Mouse (Mus musculus) frontal cortex, adult 2 months (tissue): ENCODE measurements around the gene Tlx2. TPM values are rescaled to one million over a fixed set of nuclear protein-coding genes. Genes with fewer than 3 reads are reported as not detected.

ENCODE experiments used
- DNase-seq, 2 experiments: peaks; one replicate each; pipeline ENCODE4 v3.0.0; 2022; ENCODE audit warnings: low spot score in 1 of 2; ENCODE audit errors: extremely low spot score in 1 of 2
- polyA plus RNA-seq: library from polyadenylated mRNA; depleted of rRNA; stranded (reverse); fragments of >200 nt; gene quantifications from 2 replicates; pipeline ENCODE4 v1.2.3, GENCODE M21; 2012

Gene Tlx2
- polyA plus RNA-seq, 1 experiment: not detected

DNA sequence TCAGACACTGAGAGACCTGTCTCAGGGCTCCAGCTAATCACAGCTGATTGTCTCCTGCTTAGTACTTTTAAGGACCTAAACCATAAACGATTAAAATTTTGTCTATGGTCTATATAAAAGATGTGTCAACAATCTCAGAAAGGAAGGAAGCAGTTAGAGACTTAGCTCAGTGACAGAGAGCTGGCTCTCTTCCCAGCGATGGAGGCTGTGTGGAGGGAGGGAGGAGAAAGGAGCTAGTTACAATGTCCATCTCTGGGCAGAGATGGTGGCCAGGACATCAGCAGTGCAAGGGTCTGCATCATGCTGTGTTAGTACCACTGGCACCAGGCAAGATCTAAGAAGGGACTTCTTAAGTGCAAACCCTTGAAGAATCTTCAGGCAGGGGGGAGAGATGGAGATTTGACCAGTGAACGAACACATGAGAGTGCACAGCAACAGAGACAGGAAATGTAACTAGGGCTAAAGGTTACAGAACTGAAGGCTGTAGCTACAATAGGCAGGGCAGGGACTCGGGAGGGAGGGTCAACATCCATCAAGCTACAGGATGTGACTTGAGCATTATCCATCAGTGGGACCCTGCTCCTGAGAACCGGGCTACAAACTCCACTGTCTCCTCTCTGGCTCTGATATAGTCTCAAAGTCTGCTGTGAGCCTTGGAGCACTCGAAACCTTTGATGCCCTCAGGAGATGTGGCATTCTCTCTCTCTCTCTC, 22.5 kb upstream of the Tlx2 start:
- DNase-seq: no peak

DNA sequence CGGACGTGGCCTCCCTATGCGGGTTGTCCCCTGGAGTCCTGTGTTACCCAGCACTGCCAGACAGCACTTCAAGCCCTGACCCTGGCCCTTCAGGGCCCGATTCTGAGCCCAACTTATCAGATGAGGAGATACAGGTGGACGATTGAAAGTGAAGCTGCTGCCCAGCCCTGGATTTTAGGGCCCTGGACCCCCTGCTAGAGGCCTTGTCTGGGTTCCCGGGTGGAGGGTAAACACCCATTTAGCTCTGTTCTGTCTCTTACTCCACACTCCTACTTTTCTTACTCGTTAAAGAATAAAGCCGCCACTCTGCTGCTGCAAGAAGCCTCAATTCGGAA, 17.8 kb upstream of the Tlx2 start:
- no peak for DNase-seq

DNA sequence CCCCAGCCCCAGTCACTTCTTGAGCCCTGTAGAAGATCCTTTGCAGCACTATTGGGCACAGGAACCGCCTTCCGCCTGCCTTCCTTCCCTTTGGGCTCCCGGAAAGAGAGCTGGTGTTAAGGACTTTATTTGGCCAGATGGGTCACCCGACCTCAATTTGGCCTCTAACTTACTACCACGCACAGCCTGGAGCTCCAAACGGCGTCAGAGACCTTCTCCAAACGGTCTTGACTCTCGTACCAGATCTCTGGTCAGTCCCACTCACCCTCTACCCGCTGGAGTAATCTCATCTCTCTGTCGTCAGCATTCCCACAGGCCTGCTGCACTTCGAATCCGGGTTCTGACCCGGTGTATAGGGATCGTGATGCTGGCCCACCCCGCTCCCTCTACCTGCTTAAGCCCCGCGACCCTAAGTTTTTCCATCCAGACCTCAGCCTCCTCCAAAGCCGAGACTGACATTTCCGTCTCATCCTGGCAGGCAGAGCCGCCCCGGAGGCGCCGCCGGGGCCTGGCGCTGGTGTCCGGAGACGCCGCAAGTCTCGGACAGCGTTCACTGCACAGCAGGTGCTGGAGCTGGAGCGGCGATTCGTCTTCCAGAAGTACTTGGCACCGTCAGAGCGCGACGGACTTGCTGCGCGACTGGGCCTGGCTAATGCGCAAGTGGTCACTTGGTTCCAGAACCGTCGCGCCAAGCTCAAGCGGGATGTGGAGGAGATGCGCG, 17.3 kb upstream of the Tlx2 start:
- DNase-seq: no peak

DNA sequence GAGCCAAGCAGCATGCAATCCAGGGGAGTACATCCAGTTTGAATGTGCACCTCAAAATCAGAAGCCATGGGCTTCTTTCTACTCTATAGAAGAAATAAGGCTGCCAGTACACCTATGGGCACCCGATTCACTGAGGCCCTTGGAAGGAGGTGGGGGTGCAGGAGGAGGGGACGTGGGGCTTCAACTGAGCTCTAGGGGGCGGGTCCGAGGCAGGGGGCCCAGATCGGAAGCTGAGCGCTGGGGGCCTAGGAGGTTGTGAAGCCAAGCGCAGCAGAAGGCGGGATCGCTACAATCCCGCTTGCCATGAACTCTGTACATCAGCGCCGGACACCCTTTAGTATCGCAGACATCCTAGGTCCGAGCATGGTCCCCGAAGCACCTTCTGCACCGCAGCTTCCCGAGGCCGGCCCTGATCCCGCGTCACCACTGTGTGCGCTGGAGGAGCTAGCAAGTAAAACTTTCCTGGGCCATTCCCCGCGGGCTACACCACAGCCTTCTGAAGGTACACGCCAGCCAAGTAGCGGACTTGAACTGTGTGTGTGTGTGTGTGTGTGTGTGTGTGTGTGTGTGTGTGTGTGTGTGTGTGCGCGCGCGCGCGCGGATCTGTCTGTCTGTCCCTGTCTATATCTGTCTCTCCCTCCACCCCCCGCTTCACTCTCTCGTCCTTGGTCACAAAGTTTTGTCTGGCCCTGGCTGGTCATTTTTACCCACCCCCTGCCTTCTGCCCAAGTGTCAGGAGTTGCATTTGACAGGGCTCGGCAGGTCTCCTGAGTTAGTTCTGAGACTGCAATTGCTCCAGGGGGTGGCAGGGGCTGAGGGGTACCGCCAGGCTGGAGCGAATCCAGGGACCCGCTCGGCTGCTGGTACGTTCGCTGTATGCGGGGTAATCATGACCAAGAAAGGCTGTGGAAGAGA, 16.3 kb upstream of the Tlx2 start, which contains the start of gene Lbx2:
Gene Lbx2 (plus strand): TSS at position 247 of the 915 bp plus-strand sequence.
- no peak for DNase-seq

DNA sequence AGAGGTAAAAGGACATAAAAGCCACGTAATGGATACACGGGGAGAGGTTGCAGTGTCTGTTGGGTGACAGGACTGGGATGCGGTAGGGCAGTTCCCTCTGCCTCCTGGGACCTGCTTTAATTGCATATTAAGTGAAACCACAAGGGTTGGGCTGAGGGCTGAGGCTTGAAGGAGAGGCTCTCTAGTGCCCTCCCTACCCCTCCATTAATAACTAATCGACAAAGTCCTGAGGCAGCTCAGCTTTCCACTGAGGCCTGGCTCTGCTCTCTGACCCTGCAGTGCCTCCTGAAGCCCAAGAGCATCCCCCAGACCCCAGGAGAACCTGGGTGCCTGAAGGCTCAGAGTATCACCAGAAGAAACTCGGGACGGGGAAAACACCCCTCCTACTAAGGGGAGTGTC, 14.4 kb upstream of the Tlx2 start:
- no peak for DNase-seq

DNA sequence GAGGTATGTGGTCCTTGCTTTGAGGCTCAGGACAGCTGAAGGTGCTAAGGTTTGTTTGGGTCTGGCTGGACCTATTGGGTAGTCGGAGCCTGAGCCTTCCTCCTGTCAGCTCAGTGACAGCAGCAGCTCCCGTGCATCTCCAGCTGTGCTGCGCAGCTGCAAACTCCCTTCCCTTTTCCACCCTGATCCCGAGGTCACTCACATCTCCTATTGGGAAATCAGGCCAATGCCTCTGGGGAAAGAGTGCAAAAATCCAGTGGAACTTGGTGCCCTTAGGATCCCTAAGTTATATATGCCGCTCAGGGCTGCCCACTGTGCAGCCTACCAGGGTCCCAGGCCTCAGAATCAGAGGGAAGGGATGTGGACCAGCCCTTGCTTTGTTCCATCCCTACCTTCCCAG, 13.4 kb upstream of the Tlx2 start:
- DNase-seq: no peak

DNA sequence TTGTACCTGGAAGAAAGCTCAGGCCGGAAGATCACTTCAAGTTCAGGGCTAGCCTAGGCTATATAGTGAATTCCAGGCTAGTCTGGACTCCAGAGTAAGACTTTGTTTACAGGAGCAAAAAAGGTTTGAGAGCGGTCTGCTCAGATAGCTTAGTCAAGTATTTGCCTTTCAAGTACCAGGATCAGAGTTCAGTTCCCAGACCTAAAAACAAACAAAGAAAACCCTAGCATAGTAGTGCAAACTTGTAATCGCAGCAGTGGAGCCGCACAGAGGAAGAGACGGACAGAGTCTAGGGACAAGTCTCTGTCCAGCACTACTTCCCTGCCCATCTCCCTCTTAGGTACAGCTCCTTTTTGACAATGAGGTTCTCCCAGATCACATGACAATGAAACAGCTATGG, 10.1 kb upstream of the Tlx2 start:
- no peak for DNase-seq

DNA sequence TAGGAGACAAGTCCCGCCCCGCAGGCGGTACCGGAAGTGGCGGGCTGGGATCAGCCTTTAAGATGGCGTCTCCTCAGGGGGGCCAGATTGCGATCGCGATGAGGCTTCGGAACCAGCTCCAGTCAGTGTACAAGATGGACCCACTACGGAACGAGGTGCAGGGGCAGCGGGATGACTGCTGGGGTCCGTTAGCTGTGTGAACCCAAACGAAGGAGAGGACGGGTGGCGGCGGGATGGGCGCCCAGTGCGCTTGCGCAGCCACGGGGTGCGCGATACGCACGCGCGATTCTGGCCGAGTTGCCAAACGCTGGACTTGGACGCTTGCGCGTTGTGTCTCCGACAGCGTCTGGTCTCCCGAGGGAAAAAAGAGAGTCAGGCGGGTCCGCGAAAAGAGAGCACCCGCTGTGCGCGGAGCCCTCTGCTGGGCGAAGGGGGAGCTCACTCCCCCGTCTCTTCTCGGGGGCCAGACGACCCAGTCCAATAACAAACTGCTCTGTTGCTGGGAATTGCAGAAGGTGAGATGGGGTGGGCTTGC, 8.3 kb upstream of the Tlx2 start:
- DNase-seq: peak; percentile 96 to 100

DNA sequence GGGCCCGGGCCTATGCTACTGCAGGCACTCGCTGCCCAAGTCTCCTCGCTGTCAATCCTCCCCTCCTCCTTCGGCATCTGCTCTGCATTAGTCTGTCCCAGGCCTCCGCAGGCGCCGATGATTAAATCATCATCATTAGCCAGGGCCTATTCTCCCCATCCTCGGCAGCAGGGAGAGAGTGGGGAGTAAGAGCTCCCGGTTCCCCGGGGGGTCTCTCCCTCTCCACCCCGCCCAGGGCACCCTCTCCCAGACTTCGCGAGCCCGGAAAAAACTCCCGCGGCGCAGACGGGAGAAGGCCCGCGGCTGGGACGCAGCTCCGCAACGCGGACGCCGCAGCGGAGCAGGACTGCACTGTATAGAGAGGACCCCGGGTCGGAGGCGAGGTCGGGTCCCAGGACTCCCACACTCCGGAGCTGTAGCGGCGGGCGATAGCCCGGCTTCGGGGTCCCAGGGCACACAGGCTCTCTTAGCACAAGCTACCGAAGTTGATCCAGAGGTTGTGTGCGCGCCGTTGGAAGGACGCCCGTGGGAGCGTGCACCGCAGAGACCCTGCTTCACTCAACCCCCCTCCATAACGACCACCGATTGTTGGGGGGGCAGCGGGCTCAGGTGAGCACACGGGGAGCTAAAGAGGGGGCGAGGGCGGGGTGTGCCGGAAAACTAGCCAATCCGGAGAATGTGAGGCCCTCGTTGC, 7.7 kb upstream of the Tlx2 start, which contains the start of gene Pcgf1:
Gene Pcgf1 (plus strand): TSS at position 240 of the 694 bp plus-strand sequence.
- peak in 1 of 2 experiments; percentile 42 for DNase-seq

DNA sequence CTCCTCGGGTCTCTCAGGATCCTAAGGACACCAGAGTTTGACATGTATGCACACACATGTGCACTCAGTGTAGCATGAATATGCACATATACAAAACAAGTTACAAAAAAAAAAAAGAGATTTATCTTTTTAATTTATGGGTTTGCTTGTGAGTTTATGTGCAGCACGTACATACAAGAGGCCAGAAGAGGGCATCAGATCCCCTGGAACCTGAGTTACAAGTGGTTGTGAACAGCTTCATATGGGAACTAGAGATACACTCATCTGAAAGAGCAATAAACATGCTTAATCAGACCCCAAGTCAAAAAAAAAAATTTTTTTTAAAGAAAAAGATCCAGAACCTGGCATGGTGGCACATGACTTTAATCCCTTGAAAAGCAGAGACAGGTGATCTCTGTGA, 4.9 kb upstream of the Tlx2 start:
- no peak for DNase-seq

DNA sequence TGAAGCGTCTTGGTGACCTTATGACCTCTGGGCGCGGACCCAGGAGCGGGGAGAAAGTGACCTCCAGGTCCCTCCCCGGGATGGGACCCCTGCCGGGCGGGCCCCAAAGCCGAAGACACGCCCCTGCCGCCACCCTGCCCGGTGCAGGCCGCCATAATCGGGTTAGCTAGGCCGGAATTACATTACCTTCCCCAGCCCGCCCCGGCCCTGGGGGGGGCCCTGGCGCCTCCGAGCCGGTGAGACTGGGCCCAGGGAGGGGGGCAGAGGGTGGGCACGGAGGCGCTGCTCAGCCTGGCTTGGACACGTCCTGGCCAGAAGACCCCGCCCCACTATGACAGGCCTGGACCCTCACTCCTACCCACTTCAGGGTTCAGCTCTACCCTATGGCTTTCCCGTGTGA, 1.1 kb upstream of the Tlx2 start:
- no peak for DNase-seq

DNA sequence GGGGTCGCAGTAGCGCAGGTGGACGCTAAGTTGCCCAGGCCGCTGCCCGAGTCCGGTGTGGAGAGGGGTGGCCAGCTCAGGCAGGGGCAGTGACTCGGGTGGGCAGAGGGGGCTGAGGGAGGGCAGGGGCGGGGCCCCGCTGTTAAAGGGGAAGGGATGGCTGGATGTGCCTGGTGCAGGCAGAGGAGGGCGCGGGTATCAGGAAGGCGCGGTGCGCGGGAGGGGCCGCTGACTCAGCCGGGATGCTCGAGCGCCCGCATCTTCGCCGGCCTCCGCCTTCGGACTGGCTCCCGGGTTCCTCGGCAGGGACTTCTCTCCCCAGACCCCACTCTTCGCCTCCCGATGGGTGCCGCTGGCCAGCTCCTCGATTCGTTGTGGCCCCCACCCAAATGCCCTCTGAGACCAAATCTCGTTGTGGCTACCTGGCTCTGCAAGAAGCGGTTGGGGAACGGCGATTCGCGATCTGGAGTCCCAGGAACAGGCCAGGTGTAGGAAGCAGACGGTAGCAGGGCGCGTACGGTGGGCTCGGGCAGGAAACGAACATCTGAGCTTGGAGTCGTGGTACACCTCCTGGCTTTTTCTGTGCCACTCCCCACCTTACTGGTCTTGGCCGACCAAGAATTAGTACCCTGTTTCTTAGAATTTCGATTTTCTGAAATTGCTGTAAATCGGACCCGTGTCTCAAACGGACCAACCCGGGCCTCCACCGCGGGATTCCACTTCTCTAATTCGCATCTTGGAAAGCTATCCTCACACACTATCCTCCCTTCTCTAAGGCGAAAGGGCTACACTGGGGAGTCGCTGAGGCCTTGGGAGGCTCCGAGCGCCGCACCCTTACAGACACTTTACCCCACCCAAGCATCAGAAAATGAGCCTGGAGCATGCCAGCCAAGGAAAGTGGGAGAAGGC, 472 bp upstream of the Tlx2 start:
- DNase-seq: no peak

DNA sequence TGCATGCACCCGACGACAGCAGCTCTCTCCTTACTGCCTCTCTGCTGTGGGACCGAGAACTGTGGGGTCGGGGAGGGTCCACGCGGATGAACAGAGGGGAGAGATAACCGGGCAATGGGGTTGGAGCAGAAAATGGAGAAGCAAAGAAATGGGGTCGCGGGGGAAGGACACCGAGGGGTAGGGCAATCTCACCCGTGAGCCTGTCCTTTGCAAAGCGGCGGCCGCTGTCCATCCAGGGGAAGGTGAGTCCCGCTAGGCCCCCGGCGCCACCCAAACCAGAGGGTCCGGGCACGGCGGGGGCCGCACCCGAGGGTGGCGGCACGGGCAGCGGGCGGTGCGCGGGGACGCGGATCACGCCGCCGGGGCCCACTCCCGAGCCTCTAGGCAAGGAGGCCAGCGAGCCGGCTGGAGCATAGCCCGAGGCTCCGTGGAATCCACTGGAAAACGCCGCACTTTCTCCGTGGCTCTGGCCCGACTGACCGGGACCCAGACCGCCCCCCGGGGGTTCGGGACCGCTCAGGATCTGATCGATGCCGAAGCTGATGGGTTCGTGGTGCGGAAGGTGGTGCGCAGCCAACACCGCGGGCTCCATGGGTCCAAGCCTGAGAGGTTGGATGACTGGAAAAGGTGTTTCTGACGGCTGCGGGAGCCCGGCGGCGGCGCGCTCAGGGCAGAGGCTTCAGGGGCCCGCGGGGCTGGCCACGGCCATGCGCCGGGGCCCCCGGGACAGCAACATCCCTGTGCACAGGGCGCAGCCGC, 426 bp downstream of the Tlx2 start:
- no peak for DNase-seq

DNA sequence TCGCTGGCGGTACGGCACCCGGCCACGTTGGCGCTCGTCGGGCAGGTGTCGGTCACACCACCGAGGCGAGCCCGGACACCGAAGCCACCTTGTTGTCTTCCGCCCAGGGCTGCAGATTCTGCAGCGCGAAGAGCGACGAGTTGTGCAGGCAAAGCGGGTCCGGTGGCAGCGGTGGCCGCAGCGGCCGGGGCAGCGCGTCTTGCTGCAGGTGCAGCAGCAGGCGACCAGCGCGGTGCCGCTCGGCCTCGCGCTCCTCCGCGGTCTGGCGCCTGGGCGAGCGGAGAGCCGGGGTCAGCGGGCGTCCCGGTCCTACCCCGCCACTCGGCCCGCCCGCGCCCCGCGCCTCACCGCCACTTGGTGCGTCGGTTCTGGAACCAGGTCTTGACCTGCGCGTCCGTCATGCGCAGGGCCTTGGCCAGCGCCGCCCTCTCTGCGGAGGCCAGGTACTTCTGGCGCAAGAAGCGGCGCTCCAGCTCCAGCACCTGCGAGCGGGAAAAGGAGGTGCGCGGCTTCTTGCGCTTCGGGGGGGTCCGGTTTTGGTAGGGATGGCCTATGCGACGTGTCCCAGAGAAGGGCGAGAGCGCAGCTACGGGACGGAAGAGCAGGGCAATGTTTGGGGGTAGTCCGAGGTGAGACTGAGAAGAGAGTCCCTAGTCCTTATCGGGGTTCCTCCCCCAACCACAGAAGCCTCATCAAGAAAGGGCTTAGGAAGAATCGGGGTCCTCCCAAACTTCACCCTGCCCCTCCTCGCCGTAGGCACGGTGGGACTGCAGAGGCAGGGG, 1.2 kb downstream of the Tlx2 start:
- no peak for DNase-seq

DNA sequence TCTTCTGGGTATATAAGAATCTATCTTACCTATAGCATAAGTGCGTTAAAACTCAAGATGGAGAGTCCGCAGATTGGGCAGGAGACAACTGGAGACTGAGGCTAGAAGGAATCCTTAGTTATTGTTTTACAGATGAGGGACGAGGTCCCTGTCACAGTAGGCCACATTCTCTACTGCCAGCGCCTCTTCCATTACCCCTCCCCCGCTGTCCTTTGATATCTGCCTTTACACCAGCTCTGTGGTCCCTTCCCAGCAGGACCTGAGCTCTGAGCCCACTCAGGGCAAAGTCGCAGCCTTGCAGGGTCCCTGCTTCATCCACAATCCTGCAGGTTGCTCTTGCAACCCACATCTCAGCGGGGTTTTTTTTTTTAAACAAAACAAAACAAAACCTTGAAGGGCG, 1.9 kb downstream of the Tlx2 start:
- no peak for DNase-seq

DNA sequence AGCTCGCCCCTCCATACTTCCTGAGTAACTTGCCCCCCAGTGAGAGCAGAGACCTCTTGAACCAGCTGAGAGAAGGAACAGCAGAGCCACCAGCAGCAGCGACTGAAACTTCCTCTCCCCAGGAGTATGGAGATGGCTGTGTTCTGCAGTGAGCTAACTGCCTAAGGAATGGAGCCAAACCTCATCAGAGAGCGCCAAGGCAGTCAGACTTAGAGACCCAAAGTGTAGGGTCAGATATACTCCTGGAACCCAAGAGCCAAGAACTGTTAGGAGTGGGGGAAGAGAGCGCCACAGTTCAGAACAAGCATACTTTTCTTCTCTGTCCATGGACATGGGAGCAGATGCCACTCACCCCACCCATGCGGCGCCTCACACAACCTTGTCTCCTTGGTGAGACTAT, 3.7 kb downstream of the Tlx2 start:
- no peak for DNase-seq

DNA sequence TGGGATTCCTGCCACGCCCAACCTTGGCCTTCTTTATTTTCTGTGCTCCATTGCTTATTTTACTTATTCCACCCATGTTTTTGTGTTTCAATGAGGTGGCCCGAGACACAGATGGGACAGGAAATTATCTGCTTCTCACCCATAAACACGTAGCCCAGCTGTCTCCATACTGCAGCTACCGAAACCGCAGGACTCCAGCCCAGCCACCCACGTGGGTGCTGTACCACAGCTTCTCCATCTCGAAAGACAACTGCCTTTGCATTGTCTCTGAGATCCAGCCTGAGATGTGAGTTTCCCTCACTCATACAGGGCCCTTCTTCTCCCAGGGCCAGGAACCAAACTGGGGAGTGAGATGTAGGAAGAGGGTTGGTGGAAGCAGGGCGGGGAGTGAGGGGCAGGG, 4.1 kb downstream of the Tlx2 start:
- DNase-seq: no peak

DNA sequence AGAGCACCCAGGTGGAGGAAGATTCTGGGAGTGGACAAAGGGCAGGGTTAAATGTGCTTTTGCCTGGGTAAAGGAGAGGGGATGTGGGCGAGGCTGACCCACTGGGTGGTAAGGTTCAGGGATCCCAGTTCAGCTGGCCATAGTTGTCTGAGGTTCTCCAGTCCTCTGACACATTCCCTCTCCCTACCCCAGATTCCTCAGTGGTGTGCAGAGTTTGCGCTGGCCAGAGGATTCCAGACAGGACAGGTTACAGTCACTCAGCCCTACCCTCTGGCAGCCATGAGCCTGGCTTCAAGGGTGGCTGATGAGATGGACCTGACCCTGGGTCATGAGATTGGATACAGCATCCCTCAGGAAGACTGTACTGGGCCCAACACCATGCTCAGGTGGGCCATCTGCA, 11.4 kb downstream of the Tlx2 start:
- DNase-seq: no peak
